Mouse (Mus musculus): ENCODE results near the gene Sprtn. TPM values are rescaled to one million over a fixed set of nuclear protein-coding genes. Genes with fewer than 3 reads are reported as not detected.

Sprtn gene
- polyA plus RNA-seq, 1 experiment from 2014 or later: 9.7 TPM

GRCm38 (mm10) chr8:124932435-124932834, 34.7 kb downstream of the Sprtn start:
- Histone ChIP-seq H3K36me3 (peaks cover 19% of the 10 kb centered on the region; the same call in 1 of the 2 replicates), H3K27me3 (ENCODE audit: insufficient read depth, poor library complexity, severe bottlenecking) (no peaks in the 10 kb centered on the region), H3K4me1 (peaks cover 33% of the 10 kb centered on the region), H3K4me3 (no peak overlapping the region), H3K9me3 (no peaks in the 10 kb centered on the region), H3K27ac (no peak overlapping the region)
- no peak for DNase-seq (ENCODE audit: low spot score)
- 70% methylated on average over 3 of the region's 3 CpGs for WGBS

- DNase-seq (ENCODE audit: low spot score): no peak
- Histone ChIP-seq H3K4me1 (peaks cover 23% of the 10 kb centered on the region), H3K36me3 (peaks cover 32% of the 10 kb centered on the region), H3K9me3 (no peaks in the 10 kb centered on the region), H3K4me3 (no peak overlapping the region), H3K27me3 (ENCODE audit: insufficient read depth, poor library complexity, severe bottlenecking) (no peaks in the 10 kb centered on the region), H3K27ac (no peak overlapping the region)
- WGBS: 81% methylated on average over 5 of the region's 5 CpGs
Observed at GRCm38 (mm10) chr8:124935116-124935515, 37.4 kb downstream of the Sprtn start.

DNA sequence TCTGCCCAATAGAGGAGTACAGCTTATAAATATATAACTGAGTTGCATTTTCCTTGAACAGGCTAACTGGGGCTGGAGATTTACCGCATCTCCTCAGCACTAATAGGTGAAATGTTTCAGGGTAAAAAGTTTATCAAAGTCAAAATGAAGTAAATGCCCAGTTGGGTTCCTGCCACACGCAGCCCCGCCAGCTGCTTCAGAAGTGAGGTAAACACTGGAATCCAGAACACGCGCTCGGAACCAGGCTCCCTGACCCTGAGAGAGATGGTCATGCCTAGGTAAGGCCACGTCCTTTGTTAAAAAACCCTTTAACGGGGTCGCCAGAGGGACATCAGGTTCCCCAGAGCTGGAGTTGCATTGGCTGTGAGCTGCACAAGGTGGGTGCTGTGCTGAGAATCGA, 39.0 kb downstream of the Sprtn start:
- peaks cover 26% of the 10 kb centered on the region for H3K4me1 ChIP-seq
- 95% methylated on average over 10 of the region's 10 CpGs for WGBS
- H3K36me3 ChIP-seq: peaks cover 40% of the 10 kb centered on the region
- H3K9me3 ChIP-seq: no peaks in the 10 kb centered on the region
- H3K27ac ChIP-seq: peak overlapping the region; percentile 84
- H3K4me3 ChIP-seq: peak overlapping the region; percentile 12; the same call in 1 of the 2 replicates
- no peaks in the 10 kb centered on the region for H3K27me3 ChIP-seq (ENCODE audit: insufficient read depth, poor library complexity, severe bottlenecking)
- DNase-seq (ENCODE audit: low spot score): no peak

DNA sequence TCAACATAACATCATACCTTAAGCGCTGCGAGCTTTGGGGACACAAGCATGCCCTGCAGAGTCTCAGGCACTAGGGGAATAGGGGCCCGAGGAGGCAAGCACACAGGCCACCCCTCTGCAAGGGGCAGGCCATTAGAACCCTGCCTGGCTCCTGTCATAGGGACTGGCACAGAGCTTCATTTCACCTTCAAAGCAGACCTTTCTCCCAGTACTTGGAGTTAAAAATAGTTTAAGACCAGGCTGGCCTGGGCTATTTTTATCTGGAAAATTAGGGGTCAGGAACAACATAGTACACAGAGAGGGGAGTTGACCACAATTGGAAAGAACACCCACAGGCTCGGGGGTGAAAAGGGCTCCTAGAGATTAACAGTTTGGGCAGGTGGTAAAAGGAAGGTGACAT, 39.6 kb downstream of the Sprtn start:
- Histone ChIP-seq H3K27ac (peak overlapping the region; percentile 84), H3K36me3 (peaks cover 42% of the 10 kb centered on the region), H3K9me3 (no peaks in the 10 kb centered on the region), H3K4me1 (peaks cover 26% of the 10 kb centered on the region), H3K27me3 (ENCODE audit: insufficient read depth, poor library complexity, severe bottlenecking) (no peaks in the 10 kb centered on the region), H3K4me3 (peak overlapping the region; percentile 12; the same call in 1 of the 2 replicates)
- no peak for DNase-seq (ENCODE audit: low spot score)
- 65% methylated on average over 4 of the region's 4 CpGs for WGBS

GRCm38 (mm10) chr8:124943801-124944200, 46.1 kb downstream of the Sprtn start:
- Histone ChIP-seq H3K36me3 (peaks cover 27% of the 10 kb centered on the region), H3K9me3 (no peaks in the 10 kb centered on the region), H3K27ac (no peak overlapping the region), H3K27me3 (ENCODE audit: insufficient read depth, poor library complexity, severe bottlenecking) (no peaks in the 10 kb centered on the region), H3K4me3 (no peak overlapping the region), H3K4me1 (peaks cover 56% of the 10 kb centered on the region)
- DNase-seq (ENCODE audit: low spot score): no peak
- 94% methylated on average over 6 of the region's 6 CpGs for WGBS

DNA sequence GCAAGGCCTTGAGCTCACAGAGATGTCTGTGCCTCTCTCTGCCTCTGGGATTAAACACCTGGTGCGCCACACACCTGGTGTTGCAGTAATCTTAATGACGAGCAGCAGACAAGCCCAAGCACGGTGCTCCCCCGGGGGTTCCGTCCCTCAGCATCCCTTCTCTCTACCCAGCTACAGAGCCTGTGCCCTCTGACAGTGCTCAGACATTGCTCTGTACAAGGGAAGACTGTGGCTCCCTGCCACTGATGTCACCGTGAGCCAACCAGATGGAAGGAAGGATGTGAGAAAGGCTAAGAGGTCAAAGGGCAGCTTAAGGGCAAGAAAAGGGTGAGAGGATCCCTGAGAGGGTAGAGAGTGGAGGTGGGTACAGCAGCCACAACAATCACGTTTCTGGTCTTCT, 46.7 kb downstream of the Sprtn start:
- no peak overlapping the region for H3K27ac ChIP-seq
- peak overlapping the region; percentile 12; the same call in 1 of the 2 replicates for H3K4me3 ChIP-seq
- H3K27me3 ChIP-seq (ENCODE audit: insufficient read depth, poor library complexity, severe bottlenecking): no peaks in the 10 kb centered on the region
- peaks cover 56% of the 10 kb centered on the region for H3K4me1 ChIP-seq
- 63% methylated on average over 7 of the region's 7 CpGs for WGBS
- H3K36me3 ChIP-seq: peaks cover 21% of the 10 kb centered on the region
- peak; percentile 71 for DNase-seq (ENCODE audit: low spot score)
- no peaks in the 10 kb centered on the region for H3K9me3 ChIP-seq

GRCm38 (mm10) chr8:124947865-124948732, 50.4 kb downstream of the Sprtn start:
- Histone ChIP-seq H3K9me3 (no peaks in the 10 kb centered on the region), H3K4me3 (peak overlapping the region; percentile 96), H3K4me1 (peaks cover 54% of the 10 kb centered on the region), H3K27ac (peak overlapping the region; percentile 98), H3K36me3 (0 out of 2 replicates have a peak, but pooled peaks cover 4% of the 10 kb centered on the region), H3K27me3 (ENCODE audit: insufficient read depth, poor library complexity, severe bottlenecking) (no peaks in the 10 kb centered on the region)
- DNase-seq (ENCODE audit: low spot score): peak; percentile 79
- WGBS: 0% methylated on average over 67 of the region's 67 CpGs

DNA sequence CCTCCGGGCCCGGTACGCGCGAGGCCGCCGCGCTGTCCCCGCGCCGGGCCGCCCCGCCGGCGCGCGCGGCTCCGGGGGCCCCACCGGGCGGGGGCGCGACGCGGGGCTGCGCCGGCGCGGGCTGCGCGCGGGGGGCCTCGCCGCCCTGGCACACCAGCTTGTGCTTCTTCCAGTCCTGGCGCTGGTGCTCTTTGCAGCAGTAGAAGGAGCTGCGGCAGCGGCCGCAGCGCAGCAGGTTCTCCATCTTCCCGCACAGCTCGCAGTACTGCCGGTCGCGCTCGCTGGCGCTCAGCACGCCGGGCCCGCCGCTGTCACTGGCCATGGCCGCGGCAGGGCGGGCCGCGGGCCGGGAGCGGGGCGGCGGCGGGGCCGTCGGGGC, 51.0 kb downstream of the Sprtn start:
- Histone ChIP-seq H3K27me3 (ENCODE audit: insufficient read depth, poor library complexity, severe bottlenecking) (no peaks in the 10 kb centered on the region), H3K4me3 (peak overlapping the region; percentile 96), H3K9me3 (no peaks in the 10 kb centered on the region), H3K36me3 (0 out of 2 replicates have a peak, but pooled peaks cover 4% of the 10 kb centered on the region), H3K27ac (peak overlapping the region; percentile 98), H3K4me1 (peaks cover 48% of the 10 kb centered on the region)
- DNase-seq (ENCODE audit: low spot score): peak; percentile 71
- WGBS: 17% methylated on average over 61 of the region's 62 CpGs

- Histone ChIP-seq H3K27ac (peak within 1 kb of the TSS; percentile 98), H3K9me3 (no peaks in the 10 kb centered on the region), H3K4me1 (peaks cover 41% of the 10 kb centered on the region), H3K4me3 (peak within 1 kb of the TSS; percentile 96), H3K36me3 (0 out of 2 replicates have a peak, but pooled peaks cover 4% of the 10 kb centered on the region), H3K27me3 (ENCODE audit: insufficient read depth, poor library complexity, severe bottlenecking) (no peaks in the 10 kb centered on the region)
- WGBS: 10% methylated on average over 98 of the region's 98 CpGs
- DNase-seq (ENCODE audit: low spot score): peak; percentile 85
Observed at GRCm38 (mm10) chr8:124949209-124950068, 51.8 kb downstream of the Sprtn start, which contains the start of gene Egln1. Gene Egln1 (minus strand): TSS chr8:124949324.

DNA sequence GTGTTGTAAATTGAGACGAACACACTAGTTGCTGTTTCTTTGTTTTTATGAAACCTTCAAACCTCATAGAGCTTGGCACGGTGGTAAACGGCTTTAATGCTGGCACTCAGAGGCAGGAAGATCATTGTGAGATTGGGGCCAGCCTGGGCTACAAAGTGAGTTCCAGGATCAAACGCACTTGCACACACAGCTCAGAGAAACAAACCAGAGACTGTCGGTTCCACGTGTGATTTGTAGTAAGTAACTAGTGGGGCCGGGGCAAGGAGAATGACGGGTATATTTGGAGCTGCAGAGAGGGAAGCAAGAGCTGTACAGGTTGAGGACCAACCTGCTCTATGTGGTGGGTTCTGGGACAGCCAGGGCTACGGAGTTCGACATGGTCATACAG, 52.4 kb downstream of the Sprtn start:
- peak; percentile 73 for DNase-seq (ENCODE audit: low spot score)
- peak overlapping the region; percentile 98 for H3K27ac ChIP-seq
- 44% methylated on average over 10 of the region's 10 CpGs for WGBS

DNA sequence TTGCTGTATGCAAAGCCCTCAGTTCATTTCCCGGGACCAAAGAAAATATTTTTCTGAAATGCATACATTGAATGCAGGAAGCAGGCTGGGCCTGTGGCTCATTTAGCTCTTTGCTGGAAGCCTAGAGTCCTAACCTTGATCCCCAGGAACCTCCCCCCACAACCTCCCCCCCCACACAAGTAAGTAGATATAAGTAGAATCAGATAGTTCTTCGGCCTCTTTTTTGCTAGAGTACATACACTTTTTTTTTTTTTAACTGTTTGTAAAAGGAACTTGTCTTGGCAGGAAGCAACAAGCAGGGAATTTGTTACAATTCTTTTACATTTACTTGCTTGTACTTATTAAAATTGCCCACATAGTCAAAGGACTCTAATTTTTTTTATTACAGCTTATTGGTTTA, 53.2 kb downstream of the Sprtn start:
- Histone ChIP-seq H3K4me3 (peak overlapping the region; percentile 96), H3K27ac (no peak overlapping the region), H3K9me3 (no peaks in the 10 kb centered on the region), H3K36me3 (no peaks in the 10 kb centered on the region), H3K27me3 (ENCODE audit: insufficient read depth, poor library complexity, severe bottlenecking) (no peaks in the 10 kb centered on the region), H3K4me1 (peaks cover 27% of the 10 kb centered on the region)
- no peak for DNase-seq (ENCODE audit: low spot score)
- WGBS: 74% methylated on average over 2 of the region's 2 CpGs

More for the DNA sequence above, 52.4 kb downstream of the Sprtn start:
- peaks cover 35% of the 10 kb centered on the region for H3K4me1 ChIP-seq
- H3K9me3 ChIP-seq: no peaks in the 10 kb centered on the region
- H3K27me3 ChIP-seq (ENCODE audit: insufficient read depth, poor library complexity, severe bottlenecking): no peaks in the 10 kb centered on the region
- H3K36me3 ChIP-seq: 0 out of 2 replicates have a peak, but pooled peaks cover 2% of the 10 kb centered on the region
- peak overlapping the region; percentile 96 for H3K4me3 ChIP-seq

GRCm38 (mm10) chr8:124953188-124953587, 55.5 kb downstream of the Sprtn start:
- Histone ChIP-seq H3K4me3 (no peak overlapping the region), H3K27ac (no peak overlapping the region), H3K9me3 (no peaks in the 10 kb centered on the region), H3K27me3 (ENCODE audit: insufficient read depth, poor library complexity, severe bottlenecking) (no peaks in the 10 kb centered on the region), H3K36me3 (no peaks in the 10 kb centered on the region), H3K4me1 (peaks cover 15% of the 10 kb centered on the region)
- no peak for DNase-seq (ENCODE audit: low spot score)
- 77% methylated on average over 7 of the region's 7 CpGs for WGBS

Measured in heart, embryonic 10.5 days (tissue).